Mouse (Mus musculus) midbrain, embryonic 13.5 days (tissue): Measurements from ENCODE around the gene Mthfd1l. TPM values are rescaled to one million over a fixed set of nuclear protein-coding genes. Genes with fewer than 3 reads are reported as not detected.

Experiments used
- ATAC-seq: fragments of 200-750 bp; cut with Nextera tagmentation; 2 replicates; pipeline ENCODE4 v1.8.0; 2017; ENCODE audit warnings: mild to moderate bottlenecking, moderate TSS enrichment, moderate library complexity
- H3K27ac ChIP-seq: fragments of 300-500 bp; sonication (generic); 2 replicates; pipeline ENCODE4 v1.5.1; 2015; ENCODE audit warnings: inconsistent platforms, mild to moderate bottlenecking, moderate library complexity
- H3K27me3 ChIP-seq: fragments of 300-500 bp; sonication (generic); 2 replicates; pipeline ENCODE4 v1.6.1; 2015; ENCODE audit warnings: mild to moderate bottlenecking, inconsistent platforms
- H3K36me3 ChIP-seq: fragments of 300-500 bp; sonication (generic); 2 replicates; pipeline ENCODE4 v1.6.1; 2015; ENCODE audit warnings: mild to moderate bottlenecking, inconsistent platforms
- H3K4me1 ChIP-seq: fragments of 300-500 bp; sonication (generic); replicated peaks from 2 replicates; pipeline ENCODE4 v1.6.1; 2015; ENCODE audit warnings: inconsistent platforms
- H3K4me2 ChIP-seq: fragments of 300-500 bp; sonication (generic); replicated peaks from 2 replicates; pipeline ENCODE4 v1.6.1; 2015; ENCODE audit warnings: moderate library complexity, mild to moderate bottlenecking, inconsistent platforms
- H3K4me3 ChIP-seq: fragments of 300-500 bp; sonication (generic); replicated peaks from 2 replicates; pipeline ENCODE4 v1.5.1; 2015; ENCODE audit warnings: mild to moderate bottlenecking, inconsistent platforms
- H3K9ac ChIP-seq: fragments of 300-500 bp; sonication (generic); replicated peaks from 2 replicates; pipeline ENCODE4 v1.6.1; 2015; ENCODE audit warnings: mild to moderate bottlenecking, inconsistent platforms
- H3K9me3 ChIP-seq: fragments of 300-500 bp; sonication (generic); 2 replicates; pipeline ENCODE4 v1.6.1; 2016; ENCODE audit warnings: mild to moderate bottlenecking, inconsistent platforms
- WGBS: fragments of 180-500 bp; shearing (Covaris S2); methylation state at CpG from one replicate; pipeline ENCODE4 v1.1.7; 2015; 5-methylcytosine and 5-hydroxymethylcytosine counted together
- polyA plus RNA-seq: library from polyadenylated mRNA; unstranded; fragments of >200 nt; fragmentation: Nextera tagmentation; extraction: Ambion mirVana; gene quantifications from 2 replicates; pipeline ENCODE4 v1.2.1, GENCODE M21; 2015

Gene Mthfd1l
- polyA plus RNA-seq, 1 experiment from 2014 or later = 4.6 TPM

DNA sequence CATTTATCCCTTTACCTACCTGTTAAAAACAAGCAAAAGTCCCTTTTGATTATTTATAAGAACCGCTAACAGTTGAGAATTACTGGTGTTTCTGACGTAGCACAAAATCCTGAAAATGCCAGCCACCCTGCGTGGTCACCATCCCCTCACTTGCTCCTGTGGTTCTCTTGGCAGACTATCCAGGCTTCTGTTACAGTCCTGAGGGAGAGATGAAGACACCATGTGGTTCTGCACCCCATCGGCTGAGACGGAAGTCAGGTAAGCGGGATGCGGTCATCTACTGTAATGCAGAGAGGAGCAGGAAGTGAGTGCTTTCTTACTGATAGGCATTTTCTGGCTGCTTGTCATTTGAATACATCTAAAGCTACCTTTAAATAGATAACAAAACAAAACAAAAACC is 25.6 kb upstream of the Mthfd1l start:
- ATAC-seq = no peak
- WGBS = 95% methylated on average over 7 of the region's 7 CpGs

GRCm38 (mm10) chr10:3949306-3949705 is 23.6 kb upstream of the Mthfd1l start:
- Histone ChIP-seq H3K4me2 (no peak overlapping the region), H3K4me1 (no peaks in the 10 kb centered on the region), H3K27ac (no peak overlapping the region), H3K9ac (no peak overlapping the region), H3K4me3 (no peak overlapping the region), H3K36me3 (no peaks in the 10 kb centered on the region), H3K9me3 (no peaks in the 10 kb centered on the region), H3K27me3 (no peaks in the 10 kb centered on the region)
- ATAC-seq = no peak
- 86% methylated on average over 6 of the region's 6 CpGs for WGBS

More for the DNA sequence above, 25.6 kb upstream of the Mthfd1l start:
- Histone ChIP-seq H3K27ac (no peak overlapping the region), H3K4me3 (no peak overlapping the region), H3K9ac (no peak overlapping the region), H3K27me3 (no peaks in the 10 kb centered on the region), H3K36me3 (no peaks in the 10 kb centered on the region), H3K9me3 (no peaks in the 10 kb centered on the region), H3K4me2 (no peak overlapping the region), H3K4me1 (no peaks in the 10 kb centered on the region)

GRCm38 (mm10) chr10:3956471-3956870 is 16.4 kb upstream of the Mthfd1l start:
- 93% methylated on average over 22 of the region's 22 CpGs for WGBS
- no peak for ATAC-seq
- no peaks in the 10 kb centered on the region for H3K4me1 ChIP-seq

GRCm38 (mm10) chr10:3958591-3958990 is 14.3 kb upstream of the Mthfd1l start:
- no peak for ATAC-seq
- no peaks in the 10 kb centered on the region for H3K4me1 ChIP-seq

More at GRCm38 (mm10) chr10:3956471-3956870, 16.4 kb upstream of the Mthfd1l start:
- H3K4me3 ChIP-seq = no peak overlapping the region
- no peaks in the 10 kb centered on the region for H3K27me3 ChIP-seq
- H3K36me3 ChIP-seq = peaks cover 24% of the 10 kb centered on the region
- no peak overlapping the region for H3K4me2 ChIP-seq
- no peak overlapping the region for H3K9ac ChIP-seq
- H3K27ac ChIP-seq = no peak overlapping the region
- no peaks in the 10 kb centered on the region for H3K9me3 ChIP-seq

DNA sequence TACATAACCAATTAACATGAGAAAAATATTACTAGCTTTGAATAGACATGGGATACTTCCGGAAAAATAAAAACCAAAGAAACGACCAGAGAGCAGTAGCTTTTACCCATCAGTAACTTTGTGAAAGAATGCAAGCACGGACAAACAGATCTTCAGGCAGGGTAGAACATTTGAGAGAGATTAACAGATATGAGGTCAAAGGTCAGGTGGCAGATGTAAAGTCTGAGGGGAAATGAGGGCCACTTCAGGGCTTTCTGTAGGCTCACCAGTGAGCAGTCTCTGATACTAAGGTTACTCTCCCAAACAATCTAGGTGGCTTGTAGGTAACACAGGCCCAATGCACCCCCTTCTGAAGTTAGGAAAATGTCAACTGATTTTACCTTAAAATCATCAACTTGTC is 3.9 kb upstream of the Mthfd1l start:
- Histone ChIP-seq H3K27ac (no peak overlapping the region), H3K27me3 (no peaks in the 10 kb centered on the region), H3K9ac (no peak overlapping the region), H3K36me3 (peaks cover 5% of the 10 kb centered on the region; the same call in 1 of the 2 replicates), H3K4me3 (no peak overlapping the region), H3K9me3 (no peaks in the 10 kb centered on the region), H3K4me1 (peaks cover 6% of the 10 kb centered on the region), H3K4me2 (no peak overlapping the region)
- WGBS = 81% methylated on average over 3 of the region's 3 CpGs
- no peak for ATAC-seq

More at GRCm38 (mm10) chr10:3958591-3958990, 14.3 kb upstream of the Mthfd1l start:
- Histone ChIP-seq H3K9me3 (no peaks in the 10 kb centered on the region), H3K4me3 (no peak overlapping the region), H3K27ac (no peak overlapping the region), H3K27me3 (no peaks in the 10 kb centered on the region), H3K36me3 (peaks cover 24% of the 10 kb centered on the region), H3K9ac (no peak overlapping the region), H3K4me2 (no peak overlapping the region)
- 77% methylated on average over 5 of the region's 5 CpGs for WGBS

GRCm38 (mm10) chr10:3972237-3972636 is 681 bp upstream of the Mthfd1l start:
- H3K4me1 ChIP-seq = peaks cover 9% of the 10 kb centered on the region
- H3K4me3 ChIP-seq = 0 out of 2 replicates have a peak overlapping the region, but pooled peaks have one; percentile 72
- H3K9ac ChIP-seq = no peak overlapping the region
- H3K36me3 ChIP-seq = no peaks in the 10 kb centered on the region
- H3K4me2 ChIP-seq = no peak overlapping the region
- no peaks in the 10 kb centered on the region for H3K27me3 ChIP-seq
- WGBS = 90% methylated on average over 9 of the region's 9 CpGs
- no peaks in the 10 kb centered on the region for H3K9me3 ChIP-seq
- no peak for ATAC-seq
- no peak overlapping the region for H3K27ac ChIP-seq

GRCm38 (mm10) chr10:3973589-3974070 is 712 bp downstream of the Mthfd1l start:
- Histone ChIP-seq H3K27ac (peak overlapping the region; percentile 82), H3K27me3 (no peaks in the 10 kb centered on the region), H3K36me3 (no peaks in the 10 kb centered on the region), H3K9me3 (no peaks in the 10 kb centered on the region), H3K4me2 (peak overlapping the region; percentile 86), H3K9ac (peak overlapping the region; percentile 77), H3K4me1 (peaks cover 9% of the 10 kb centered on the region), H3K4me3 (peak overlapping the region; percentile 72)
- ATAC-seq = peak; percentile 89
- WGBS = 0% methylated on average over 39 of the region's 39 CpGs

GRCm38 (mm10) chr10:3974380-3974779 is 1.5 kb downstream of the Mthfd1l start:
- Histone ChIP-seq H3K4me1 (peaks cover 9% of the 10 kb centered on the region), H3K27me3 (no peaks in the 10 kb centered on the region), H3K27ac (no peak overlapping the region), H3K4me2 (no peak overlapping the region), H3K9me3 (no peaks in the 10 kb centered on the region), H3K36me3 (0 out of 2 replicates have a peak, but pooled peaks cover under 1% of the 10 kb centered on the region), H3K9ac (no peak overlapping the region), H3K4me3 (no peak overlapping the region)
- ATAC-seq = no peak
- WGBS = 76% methylated on average over 3 of the region's 3 CpGs

DNA sequence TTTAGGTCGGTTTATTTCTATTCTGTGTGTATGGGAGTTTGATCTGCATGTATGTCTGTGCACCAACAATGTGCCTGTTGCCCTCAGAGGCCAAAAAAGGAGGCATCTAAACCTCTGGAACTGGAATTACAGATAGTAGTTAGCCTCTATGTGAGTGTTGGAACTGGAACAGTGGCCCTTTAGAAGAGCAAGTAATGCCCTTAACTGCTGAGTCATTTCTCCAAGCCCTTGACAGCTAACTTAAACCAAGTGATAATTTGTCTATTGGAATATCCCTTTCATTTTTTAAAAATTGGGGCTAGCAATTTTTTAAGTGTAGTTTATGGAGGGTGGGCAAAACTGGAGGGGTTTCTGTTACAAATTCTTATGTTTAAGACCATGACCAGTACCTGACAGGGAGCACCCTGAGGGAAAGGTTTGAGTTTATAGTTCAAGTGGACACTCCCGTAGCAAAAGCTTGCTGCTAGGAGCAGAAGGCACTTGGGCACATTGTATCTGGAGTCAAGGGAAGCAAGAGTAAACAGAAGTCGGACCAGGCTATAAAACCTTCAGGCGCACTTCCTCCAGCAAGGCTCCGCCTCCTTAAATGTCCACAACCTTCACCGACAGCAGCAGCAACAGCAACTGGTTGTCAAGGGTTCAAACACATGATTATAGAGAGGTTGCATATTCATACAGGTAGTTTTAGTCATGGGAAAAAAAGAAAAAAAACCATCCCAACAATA is 3.1 kb downstream of the Mthfd1l start:
- WGBS = 87% methylated on average over 6 of the region's 6 CpGs
- peaks cover 9% of the 10 kb centered on the region for H3K4me1 ChIP-seq
- no peaks in the 10 kb centered on the region for H3K27me3 ChIP-seq
- H3K4me2 ChIP-seq = no peak overlapping the region
- H3K9me3 ChIP-seq = no peaks in the 10 kb centered on the region
- no peak for ATAC-seq
- H3K36me3 ChIP-seq = peaks cover 13% of the 10 kb centered on the region
- no peak overlapping the region for H3K27ac ChIP-seq
- H3K4me3 ChIP-seq = no peak overlapping the region
- H3K9ac ChIP-seq = no peak overlapping the region

GRCm38 (mm10) chr10:3976623-3977010 is 3.7 kb downstream of the Mthfd1l start:
- ATAC-seq = no peak

DNA sequence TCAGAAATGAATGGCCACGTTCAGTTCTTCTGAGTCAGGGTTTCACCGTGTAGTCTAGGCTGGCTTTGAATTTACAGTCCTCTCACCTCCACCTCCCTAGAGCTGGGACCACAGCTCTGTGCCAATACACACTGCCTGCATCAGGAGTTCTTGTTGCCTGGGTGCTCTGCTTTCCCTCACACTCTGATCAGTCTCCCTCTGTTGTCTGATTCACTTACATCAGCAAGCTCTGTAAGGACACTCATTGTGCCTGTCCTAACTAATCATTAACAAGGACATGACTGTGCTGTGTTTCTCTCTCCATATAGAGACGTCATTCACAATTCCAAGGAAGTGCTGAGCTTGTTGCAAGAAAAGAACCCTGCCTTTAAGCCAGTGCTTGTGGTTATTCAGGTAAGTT is 5.4 kb downstream of the Mthfd1l start:
- no peak overlapping the region for H3K9ac ChIP-seq
- H3K27me3 ChIP-seq = no peaks in the 10 kb centered on the region
- peaks cover 15% of the 10 kb centered on the region for H3K36me3 ChIP-seq
- WGBS = 83% methylated on average over 3 of the region's 3 CpGs
- peaks cover 3% of the 10 kb centered on the region; the same call in 1 of the 2 replicates for H3K4me1 ChIP-seq
- H3K4me2 ChIP-seq = no peak overlapping the region
- ATAC-seq = no peak
- H3K27ac ChIP-seq = no peak overlapping the region
- H3K4me3 ChIP-seq = no peak overlapping the region
- H3K9me3 ChIP-seq = no peaks in the 10 kb centered on the region

More at GRCm38 (mm10) chr10:3976623-3977010, 3.7 kb downstream of the Mthfd1l start:
- no peak overlapping the region for H3K4me3 ChIP-seq
- H3K4me2 ChIP-seq = no peak overlapping the region
- H3K27me3 ChIP-seq = no peaks in the 10 kb centered on the region
- H3K9me3 ChIP-seq = no peaks in the 10 kb centered on the region
- 94% methylated on average over 4 of the region's 4 CpGs for WGBS
- peaks cover 9% of the 10 kb centered on the region for H3K4me1 ChIP-seq
- H3K36me3 ChIP-seq = peaks cover 13% of the 10 kb centered on the region
- H3K27ac ChIP-seq = no peak overlapping the region
- no peak overlapping the region for H3K9ac ChIP-seq

DNA sequence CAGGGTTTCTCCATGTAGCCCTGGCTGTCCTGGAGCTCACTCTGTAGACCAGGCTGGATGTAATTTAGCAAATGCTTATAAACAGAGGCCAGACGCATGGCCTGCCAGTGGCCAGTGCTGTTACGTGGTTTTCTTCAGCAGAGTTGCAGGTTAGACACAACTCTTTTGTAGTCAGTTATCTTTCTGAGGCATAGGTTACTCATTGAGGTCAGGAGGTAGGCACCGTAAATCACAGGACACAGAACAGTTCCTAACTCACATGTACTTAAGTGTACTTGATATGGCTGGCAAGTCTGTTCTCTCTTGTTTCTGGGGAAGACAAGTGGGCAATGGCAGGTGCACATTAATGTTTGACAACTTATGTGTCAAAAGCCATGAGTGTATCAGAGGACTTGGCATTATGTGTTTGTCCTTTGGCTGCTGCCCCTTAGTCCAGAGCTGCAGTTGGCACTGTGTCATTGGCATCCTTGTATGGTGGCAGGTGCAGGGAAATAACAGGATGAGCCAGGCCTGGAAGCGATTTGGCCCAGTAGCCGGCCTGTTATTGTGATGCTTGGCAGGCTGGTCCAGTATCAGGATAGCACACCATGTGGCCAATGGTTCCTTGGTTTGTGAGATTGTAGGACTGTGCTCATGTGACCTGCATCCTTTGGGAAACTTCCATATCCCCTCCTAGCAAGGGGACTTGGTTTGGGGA is 6.0 kb downstream of the Mthfd1l start:
- Histone ChIP-seq H3K27ac (no peak overlapping the region), H3K36me3 (peaks cover 18% of the 10 kb centered on the region), H3K4me1 (peaks cover 3% of the 10 kb centered on the region; the same call in 1 of the 2 replicates), H3K4me3 (no peak overlapping the region), H3K27me3 (no peaks in the 10 kb centered on the region), H3K4me2 (no peak overlapping the region), H3K9ac (no peak overlapping the region), H3K9me3 (no peaks in the 10 kb centered on the region)
- no peak for ATAC-seq
- WGBS = 92% methylated on average over 5 of the region's 5 CpGs
